Mouse (Mus musculus): ENCODE data around the gene Rhno1. TPM values are rescaled to one million over a fixed set of nuclear protein-coding genes. Genes with fewer than 3 reads are reported as not detected.

Rhno1 gene
- total and polyA plus RNA-seq, 3 experiments: 46.8 to 137 (median 88.1) TPM

- TF ChIP-seq USF1 (IDR thresholded peaks at IDR 0.05; ENCODE audit: low read depth, low read length): no peak
- TF ChIP-seq ZC3H11A (IDR thresholded peaks at IDR 0.05; ENCODE audit: low read depth, low read length): peak; percentile 68
- TF ChIP-seq RCOR1 (IDR thresholded peaks at IDR 0.05; ENCODE audit: low read depth, low read length): no peak
- TF ChIP-seq ZMIZ1 (IDR thresholded peaks at IDR 0.05; ENCODE audit: low read depth, low read length): no peak
- no peak for TF ChIP-seq GABPA (IDR thresholded peaks at IDR 0.05; ENCODE audit: low read depth, low read length)
- no peak for TF ChIP-seq SIN3A (IDR thresholded peaks at IDR 0.05; ENCODE audit: low read length)
- TF ChIP-seq MEF2A (IDR thresholded peaks at IDR 0.05; ENCODE audit: extremely low read depth, insufficient replicate concordance, low read depth, low read length, poor library complexity, severe bottlenecking): no peak
- TF ChIP-seq SMC3 (IDR thresholded peaks at IDR 0.05; ENCODE audit: low read depth, low read length): peak; percentile 69
- TF ChIP-seq CHD2 (IDR thresholded peaks at IDR 0.05; ENCODE audit: low read length): no peak
- TF ChIP-seq MAZ (IDR thresholded peaks at IDR 0.05; ENCODE audit: low read depth, low read length): no peak
- no peak for TF ChIP-seq USF2 (IDR thresholded peaks at IDR 0.05; ENCODE audit: borderline replicate concordance in 1 of 2, insufficient read depth in 1 of 2, low read depth in 1 of 2, low read length in 2 of 2)
- TF ChIP-seq ETS1 (IDR thresholded peaks at IDR 0.05; ENCODE audit: low read depth, low read length): no peak
- TF ChIP-seq GATA1 (IDR thresholded peaks at IDR 0.05; ENCODE audit: low read depth, low read length): no peak
Observed at GRCm38 (mm10) chr6:128411115-128411514, 48.4 kb upstream of the Rhno1 start (continued).

GRCm38 (mm10) chr6:128410305-128410704 is 47.6 kb upstream of the Rhno1 start:
- no peak for DNase-seq (ENCODE audit: low read depth, low spot score)
- Histone ChIP-seq H3K4me3 (ENCODE audit: control insufficient read depth in 1 of 2, insufficient read depth in 1 of 2, low read depth in 2 of 2, low read length in 2 of 2) (no peak overlapping the region), H3K36me3 (ENCODE audit: control insufficient read depth in 1 of 2, insufficient read depth in 2 of 2, low read length in 2 of 2) (no peaks in the 10 kb centered on the region)

DNA sequence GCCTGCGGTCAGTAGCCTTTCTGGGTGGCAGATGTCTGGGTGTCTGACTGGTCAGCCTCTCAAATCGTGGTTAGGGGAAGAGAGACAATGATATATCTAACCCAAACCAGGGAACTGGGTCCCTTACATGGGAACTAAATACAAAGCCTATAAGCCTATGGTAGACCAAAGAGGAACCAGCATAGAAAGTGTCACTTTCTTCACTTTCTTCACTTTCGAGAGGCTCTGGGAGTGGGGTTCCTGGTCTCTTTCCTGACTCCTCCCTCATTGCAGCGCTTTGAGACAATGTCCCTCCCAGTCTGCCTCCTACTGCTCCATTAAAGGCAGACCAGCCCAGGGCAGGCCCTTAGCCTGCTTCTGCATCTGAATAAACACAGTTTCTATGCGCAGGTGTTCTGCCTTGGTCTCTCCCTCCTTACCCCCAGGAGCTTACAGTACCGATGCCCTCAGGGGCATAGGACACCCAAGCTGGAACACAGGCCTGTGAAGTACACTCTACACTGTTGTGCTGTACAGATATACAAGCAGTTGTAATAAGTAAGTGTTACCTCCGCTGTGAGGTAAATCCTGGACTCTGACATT is 45.9 kb upstream of the Rhno1 start:
- Histone ChIP-seq H3K4me3 (ENCODE audit: control insufficient read depth in 1 of 2, insufficient read depth in 1 of 2, low read depth in 2 of 2, low read length in 2 of 2) (no peak overlapping the region), H3K9ac (ENCODE audit: control insufficient read depth, low read depth, low read length, poor library complexity, severe bottlenecking) (no peak overlapping the region), H3K27ac (ENCODE audit: control insufficient read depth, low read depth, low read length) (no peak overlapping the region), H3K36me3 (ENCODE audit: control insufficient read depth in 1 of 2, insufficient read depth in 2 of 2, low read length in 2 of 2) (no peaks in the 10 kb centered on the region), H3K9me3 (replicated peaks; ENCODE audit: insufficient read depth, low read length) (no peaks in the 10 kb centered on the region), H3K79me2 (ENCODE audit: control insufficient read depth, insufficient read depth, low read length, poor library complexity) (no peaks in the 10 kb centered on the region), H3K4me1 (ENCODE audit: control insufficient read depth in 1 of 2, insufficient read depth in 2 of 2, low read length in 2 of 2) (no peaks in the 10 kb centered on the region), H3K27me3 (ENCODE audit: control insufficient read depth in 1 of 2, insufficient read depth in 2 of 2, low read length in 2 of 2) (no peaks in the 10 kb centered on the region)
- no peak for TF ChIP-seq BHLHE40 (IDR thresholded peaks at IDR 0.05; ENCODE audit: borderline replicate concordance, low read depth, low read length)
- TF ChIP-seq CHD1 (IDR thresholded peaks at IDR 0.05; ENCODE audit: low read depth, low read length): no peak
- TF ChIP-seq TBP (IDR thresholded peaks at IDR 0.05; ENCODE audit: low read depth, low read length): no peak
- TF ChIP-seq USF1 (IDR thresholded peaks at IDR 0.05; ENCODE audit: low read depth, low read length): no peak
- TF ChIP-seq MYC (IDR thresholded peaks at IDR 0.05; ENCODE audit: low read depth, low read length): no peak
- no peak for TF ChIP-seq MYB (IDR thresholded peaks at IDR 0.05; ENCODE audit: low read depth, low read length)
- no peak for TF ChIP-seq RCOR1 (IDR thresholded peaks at IDR 0.05; ENCODE audit: low read depth, low read length)
- TF ChIP-seq MXI1 (IDR thresholded peaks at IDR 0.05; ENCODE audit: low read depth, low read length): no peak
- no peak for DNase-seq (ENCODE audit: low read depth, low spot score)

More at GRCm38 (mm10) chr6:128410305-128410704, 47.6 kb upstream of the Rhno1 start:
- H3K9ac ChIP-seq (ENCODE audit: control insufficient read depth, low read depth, low read length, poor library complexity, severe bottlenecking): no peak overlapping the region
- no peaks in the 10 kb centered on the region for H3K4me1 ChIP-seq (ENCODE audit: control insufficient read depth in 1 of 2, insufficient read depth in 2 of 2, low read length in 2 of 2)
- H3K27ac ChIP-seq (ENCODE audit: control insufficient read depth, low read depth, low read length): no peak overlapping the region
- no peaks in the 10 kb centered on the region for H3K79me2 ChIP-seq (ENCODE audit: control insufficient read depth, insufficient read depth, low read length, poor library complexity)
- no peaks in the 10 kb centered on the region for H3K9me3 ChIP-seq (replicated peaks; ENCODE audit: insufficient read depth, low read length)
- H3K27me3 ChIP-seq (ENCODE audit: control insufficient read depth in 1 of 2, insufficient read depth in 2 of 2, low read length in 2 of 2): no peaks in the 10 kb centered on the region
- no peak for TF ChIP-seq MEF2A (IDR thresholded peaks at IDR 0.05; ENCODE audit: extremely low read depth, insufficient replicate concordance, low read depth, low read length, poor library complexity, severe bottlenecking)
- TF ChIP-seq ZNF384 (IDR thresholded peaks at IDR 0.05; ENCODE audit: low read depth, low read length): no peak
- TF ChIP-seq SIN3A (IDR thresholded peaks at IDR 0.05; ENCODE audit: low read length): no peak
- TF ChIP-seq ZC3H11A (IDR thresholded peaks at IDR 0.05; ENCODE audit: low read depth, low read length): no peak
- no peak for TF ChIP-seq JUND (IDR thresholded peaks at IDR 0.05; ENCODE audit: low read depth, low read length)
- TF ChIP-seq MXI1 (IDR thresholded peaks at IDR 0.05; ENCODE audit: low read depth, low read length): no peak
- no peak for TF ChIP-seq SMC3 (IDR thresholded peaks at IDR 0.05; ENCODE audit: low read depth, low read length)
- no peak for TF ChIP-seq TCF12 (IDR thresholded peaks at IDR 0.05; ENCODE audit: low read depth, low read length)

All from MEL (cell line).